Mouse (Mus musculus): ENCODE data around the gene Xntrpc. TPM values are rescaled to one million over a fixed set of nuclear protein-coding genes. Genes with fewer than 3 reads are reported as not detected.
"Not testable (repeated sequence)": the region's sequence is repeated elsewhere in the genome, so short reads cannot be mapped to it uniquely, and the experiment has no call there.

Gene Xntrpc
- polyA plus RNA-seq (2015; fragmentation: Nextera tagmentation; extraction: Ambion mirVana), result 1.1 and 1.3 TPM in 2 replicates

- under 1% methylated on average over 56 of the region's 56 CpGs for whole genome bisulfite sequencing
- peak within 1 kb of the TSS; percentile 87 for H3K4me2 ChIP-seq (ENCODE audit: low read length)
- no peaks in the 10 kb centered on the region for H3K36me3 ChIP-seq (ENCODE audit: control insufficient read depth, insufficient read depth, low read length)
- peak within 1 kb of the TSS; percentile 86 for H3K27ac ChIP-seq (ENCODE audit: low read length)
- no peaks in the 10 kb centered on the region for H3K27me3 ChIP-seq (ENCODE audit: control insufficient read depth, insufficient read depth, low read depth, low read length)
- ATAC-seq, result peak; percentile 100
- H3K4me1 ChIP-seq (ENCODE audit: control insufficient read depth, insufficient read depth, low read length), result peaks cover 31% of the 10 kb centered on the region
- H3K4me3 ChIP-seq (ENCODE audit: low read depth, low read length), result peak within 1 kb of the TSS; percentile 87
- H3K9ac ChIP-seq (ENCODE audit: low read depth, low read length), result peak within 1 kb of the TSS; percentile 81
- no peaks in the 10 kb centered on the region for H3K9me3 ChIP-seq (replicated peaks; ENCODE audit: control insufficient read depth, low read length, poor library complexity, severe bottlenecking)
These were observed at the start of gene Xntrpc, which contains the start of the genes Rnf121 and Xndc1 for GRCm38 (mm10) chr7:102065046-102065891. TSS of gene Xntrpc (plus strand) at chr7:102065713. TSS of gene Rnf121 (minus strand) at chr7:102065469. TSS of gene Xndc1 (plus strand) at chr7:102065511.

- Histone ChIP-seq H3K9ac (ENCODE audit: low read depth, low read length) (no peak overlapping the region), H3K9me3 (replicated peaks; ENCODE audit: control insufficient read depth, low read length, poor library complexity, severe bottlenecking) (no peaks in the 10 kb centered on the region), H3K27ac (ENCODE audit: low read length) (no peak overlapping the region), H3K4me2 (ENCODE audit: low read length) (no peak overlapping the region), H3K36me3 (ENCODE audit: control insufficient read depth, insufficient read depth, low read length) (peaks cover 55% of the 10 kb centered on the region), H3K27me3 (ENCODE audit: control insufficient read depth, insufficient read depth, low read depth, low read length) (no peaks in the 10 kb centered on the region), H3K4me1 (ENCODE audit: control insufficient read depth, insufficient read depth, low read length) (no peaks in the 10 kb centered on the region), H3K4me3 (ENCODE audit: low read depth, low read length) (no peak overlapping the region)
- whole genome bisulfite sequencing, result 90% methylated on average over 4 of the region's 4 CpGs
- no peak for ATAC-seq
These were observed 48.6 kb upstream of the Xntrpc start for GRCm38 (mm10) chr7:102016936-102017335.

DNA sequence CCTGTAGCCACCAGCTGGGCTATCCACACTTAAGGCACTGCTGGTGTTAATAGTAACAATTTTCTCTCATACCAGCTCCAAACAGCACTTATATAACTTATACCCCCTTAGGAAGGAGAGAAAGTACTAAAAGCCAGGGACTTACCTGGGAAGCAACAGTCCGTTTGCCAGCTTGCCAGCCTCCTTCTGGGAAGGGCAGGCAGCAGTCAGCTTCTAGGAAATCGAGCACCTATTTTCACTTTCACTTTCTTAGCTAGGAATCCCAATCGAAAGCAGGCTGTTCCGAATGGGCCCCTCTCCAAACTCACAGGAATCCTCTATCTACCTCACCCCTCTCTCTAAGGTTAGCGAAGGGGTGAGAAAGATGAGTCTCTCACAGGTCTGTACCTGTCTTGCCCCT, 48.1 kb upstream of the Xntrpc start:
- no peaks in the 10 kb centered on the region for H3K27me3 ChIP-seq (ENCODE audit: control insufficient read depth, insufficient read depth, low read depth, low read length)
- no peak overlapping the region for H3K9ac ChIP-seq (ENCODE audit: low read depth, low read length)
- H3K27ac ChIP-seq (ENCODE audit: low read length), result no peak overlapping the region
- 92% methylated on average over 5 of the region's 5 CpGs for WGBS
- peaks cover 55% of the 10 kb centered on the region for H3K36me3 ChIP-seq (ENCODE audit: control insufficient read depth, insufficient read depth, low read length)
- H3K4me3 ChIP-seq (ENCODE audit: low read depth, low read length), result no peak overlapping the region
- ATAC-seq, result no peak
- no peaks in the 10 kb centered on the region for H3K4me1 ChIP-seq (ENCODE audit: control insufficient read depth, insufficient read depth, low read length)
- no peaks in the 10 kb centered on the region for H3K9me3 ChIP-seq (replicated peaks; ENCODE audit: control insufficient read depth, low read length, poor library complexity, severe bottlenecking)
- no peak overlapping the region for H3K4me2 ChIP-seq (ENCODE audit: low read length)

DNA sequence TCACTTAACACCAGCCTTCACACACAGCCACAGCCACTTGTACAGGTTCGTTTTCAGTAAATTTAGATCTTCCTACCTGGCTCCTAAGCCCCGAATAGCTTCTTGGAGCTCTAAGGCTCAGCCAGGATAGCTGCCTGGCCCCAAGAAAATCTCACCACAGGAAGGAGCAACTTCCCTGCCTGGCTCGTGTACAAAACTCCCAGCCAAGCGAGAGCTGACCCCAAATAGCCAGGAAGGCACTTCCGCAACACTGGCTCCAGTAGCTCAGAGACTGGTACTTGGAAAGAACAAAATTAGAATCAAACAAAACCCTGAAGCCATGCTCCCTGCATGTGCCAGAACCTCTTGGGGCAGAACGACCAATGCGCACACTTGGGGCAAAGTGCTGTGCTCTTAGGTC, 47.5 kb upstream of the Xntrpc start:
- Histone ChIP-seq H3K27me3 (ENCODE audit: control insufficient read depth, insufficient read depth, low read depth, low read length) (no peaks in the 10 kb centered on the region), H3K9ac (ENCODE audit: low read depth, low read length) (no peak overlapping the region), H3K4me3 (ENCODE audit: low read depth, low read length) (no peak overlapping the region), H3K4me1 (ENCODE audit: control insufficient read depth, insufficient read depth, low read length) (no peaks in the 10 kb centered on the region), H3K27ac (ENCODE audit: low read length) (no peak overlapping the region), H3K9me3 (replicated peaks; ENCODE audit: control insufficient read depth, low read length, poor library complexity, severe bottlenecking) (no peaks in the 10 kb centered on the region), H3K4me2 (ENCODE audit: low read length) (no peak overlapping the region), H3K36me3 (ENCODE audit: control insufficient read depth, insufficient read depth, low read length) (peaks cover 56% of the 10 kb centered on the region)
- no peak for ATAC-seq
- 88% methylated on average over 7 of the region's 7 CpGs for WGBS

- no peak within 1 kb of the TSS for H3K9ac ChIP-seq (ENCODE audit: low read depth, low read length)
- H3K9me3 ChIP-seq (replicated peaks; ENCODE audit: control insufficient read depth, low read length, poor library complexity, severe bottlenecking), result no peaks in the 10 kb centered on the region
- H3K27ac ChIP-seq (ENCODE audit: low read length), result no peak within 1 kb of the TSS
- no peaks in the 10 kb centered on the region for H3K27me3 ChIP-seq (ENCODE audit: control insufficient read depth, insufficient read depth, low read depth, low read length)
- H3K4me2 ChIP-seq (ENCODE audit: low read length), result no peak within 1 kb of the TSS
- no peak within 1 kb of the TSS for H3K4me3 ChIP-seq (ENCODE audit: low read depth, low read length)
- 96% methylated on average over 3 of the region's 3 CpGs for WGBS
- no peaks in the 10 kb centered on the region for H3K4me1 ChIP-seq (ENCODE audit: control insufficient read depth, insufficient read depth, low read length)
- ATAC-seq, result no peak
- H3K36me3 ChIP-seq (ENCODE audit: control insufficient read depth, insufficient read depth, low read length), result peaks cover 55% of the 10 kb centered on the region
These were observed 46.9 kb upstream of the Xntrpc start, which contains the start of gene Il18bp for GRCm38 (mm10) chr7:102018590-102018989. TSS of gene Il18bp (minus strand) at chr7:102018690.

DNA sequence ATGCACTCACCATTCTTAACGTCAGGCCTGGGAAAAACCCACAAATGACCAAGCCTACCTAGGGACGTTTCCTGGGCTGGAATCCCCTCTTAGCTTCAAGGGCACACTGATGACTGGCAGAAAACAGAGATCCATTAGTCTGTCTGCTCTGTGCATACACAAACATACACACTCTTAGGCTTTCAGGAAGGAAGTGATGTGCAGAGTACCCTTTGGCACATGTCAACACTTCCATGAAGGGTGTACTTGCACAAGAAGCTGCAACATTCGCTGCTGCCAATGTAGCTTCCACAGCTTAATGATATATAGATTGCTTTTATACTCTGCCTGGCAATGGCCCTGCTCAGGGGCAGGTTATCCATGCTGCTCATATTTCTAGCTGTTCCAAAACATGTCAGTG, 46.2 kb upstream of the Xntrpc start:
- no peaks in the 10 kb centered on the region for H3K27me3 ChIP-seq (ENCODE audit: control insufficient read depth, insufficient read depth, low read depth, low read length)
- WGBS, result 72% methylated on average over 3 of the region's 3 CpGs
- no peaks in the 10 kb centered on the region for H3K4me1 ChIP-seq (ENCODE audit: control insufficient read depth, insufficient read depth, low read length)
- no peak overlapping the region for H3K4me3 ChIP-seq (ENCODE audit: low read depth, low read length)
- H3K9me3 ChIP-seq (replicated peaks; ENCODE audit: control insufficient read depth, low read length, poor library complexity, severe bottlenecking), result no peaks in the 10 kb centered on the region
- H3K27ac ChIP-seq (ENCODE audit: low read length), result no peak overlapping the region
- H3K9ac ChIP-seq (ENCODE audit: low read depth, low read length), result no peak overlapping the region
- ATAC-seq, result no peak
- H3K36me3 ChIP-seq (ENCODE audit: control insufficient read depth, insufficient read depth, low read length), result peaks cover 52% of the 10 kb centered on the region
- no peak overlapping the region for H3K4me2 ChIP-seq (ENCODE audit: low read length)

DNA sequence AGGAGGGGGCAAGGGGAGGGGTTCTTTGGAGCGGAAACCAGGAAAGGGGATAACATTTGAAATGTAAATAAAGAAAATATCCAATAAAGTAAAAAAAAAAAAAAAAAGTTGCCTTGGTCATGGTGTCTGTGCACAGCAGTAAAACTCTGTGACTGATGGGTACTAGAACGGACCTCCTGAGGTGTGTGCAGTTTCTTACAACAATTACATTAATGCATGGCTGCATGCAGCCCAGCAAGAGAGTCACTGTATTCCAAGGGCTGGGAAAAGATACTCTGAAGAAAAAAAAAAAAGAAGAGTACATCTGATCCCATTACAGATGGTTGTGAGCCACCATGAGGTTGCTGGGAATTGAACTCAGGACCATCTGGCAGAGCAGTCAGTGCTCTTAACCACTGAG, 44.6 kb upstream of the Xntrpc start:
- H3K4me3 ChIP-seq (ENCODE audit: low read depth, low read length); H3K9ac ChIP-seq (ENCODE audit: low read depth, low read length); H3K4me2 ChIP-seq (ENCODE audit: low read length); H3K9me3 ChIP-seq (replicated peaks; ENCODE audit: control insufficient read depth, low read length, poor library complexity, severe bottlenecking); ATAC-seq; H3K4me1 ChIP-seq (ENCODE audit: control insufficient read depth, insufficient read depth, low read length); H3K27me3 ChIP-seq (ENCODE audit: control insufficient read depth, insufficient read depth, low read depth, low read length); H3K27ac ChIP-seq (ENCODE audit: low read length): not testable (repeated sequence)
- 100% methylated on average over 2 of the region's 2 CpGs for WGBS
- H3K36me3 ChIP-seq (ENCODE audit: control insufficient read depth, insufficient read depth, low read length), result peaks cover 41% of the 10 kb centered on the region

DNA sequence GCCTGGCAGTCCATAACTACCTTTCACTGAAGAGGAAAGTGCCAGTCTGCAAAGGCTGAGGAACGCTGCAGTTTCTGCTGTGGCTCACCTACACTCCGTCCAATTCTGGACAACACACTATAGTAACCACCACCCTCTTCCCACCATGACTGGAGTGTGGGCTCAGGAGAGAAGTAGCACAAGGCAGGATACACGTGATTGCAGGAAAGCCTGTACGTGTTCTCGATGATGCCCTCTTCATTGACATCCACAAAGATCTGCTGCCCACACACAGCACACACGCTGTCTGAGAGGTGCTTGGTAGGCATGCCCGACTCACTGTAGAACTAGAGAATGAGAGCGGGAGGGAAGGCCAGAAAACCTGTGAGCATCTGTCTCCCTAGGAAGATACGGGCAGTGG, 41.7 kb upstream of the Xntrpc start:
- no peak overlapping the region for H3K27ac ChIP-seq (ENCODE audit: low read length)
- no peaks in the 10 kb centered on the region for H3K9me3 ChIP-seq (replicated peaks; ENCODE audit: control insufficient read depth, low read length, poor library complexity, severe bottlenecking)
- no peak for ATAC-seq
- H3K9ac ChIP-seq (ENCODE audit: low read depth, low read length), result no peak overlapping the region
- no peak overlapping the region for H3K4me2 ChIP-seq (ENCODE audit: low read length)
- H3K4me3 ChIP-seq (ENCODE audit: low read depth, low read length), result no peak overlapping the region
- peaks cover 26% of the 10 kb centered on the region for H3K36me3 ChIP-seq (ENCODE audit: control insufficient read depth, insufficient read depth, low read length)
- no peaks in the 10 kb centered on the region for H3K27me3 ChIP-seq (ENCODE audit: control insufficient read depth, insufficient read depth, low read depth, low read length)
- no peaks in the 10 kb centered on the region for H3K4me1 ChIP-seq (ENCODE audit: control insufficient read depth, insufficient read depth, low read length)
- WGBS, result 94% methylated on average over 9 of the region's 9 CpGs

All from midbrain, embryonic 16.5 days (tissue).